Mouse (Mus musculus) Patski (cell line): ENCODE measurements around the gene Ppm1l. TPM values are rescaled to one million over a fixed set of nuclear protein-coding genes. Genes with fewer than 3 reads are reported as not detected.
"Not testable (repeated sequence)": the region's sequence is repeated elsewhere in the genome, so short reads cannot be mapped to it uniquely, and the experiment has no call there.

ENCODE experiments used
- ATAC-seq: fragments of 100-300 bp; one replicate; pipeline ENCODE4 v1.8.0; 2021
- CTCF ChIA-PET: fragments of 350-600 bp; sonication (Branson Sonifier 250); formaldehyde crosslinking; loops from one replicate; lab custom pipeline; 2022; ENCODE audit warnings: inconsistent platforms; lab: Charles Lee
- POLR2A ChIA-PET: fragments of 350-600 bp; sonication (Branson Sonifier 250); formaldehyde crosslinking; loops from one replicate; lab custom pipeline; 2022; ENCODE audit warnings: antibody characterized with exemption, inconsistent platforms; lab: Charles Lee
- DNase-seq: peaks from one replicate; pipeline ENCODE4 v3.0.0-alpha.2; 2011; ENCODE audit warnings: low read depth, low spot score
- H3K27me3 ChIP-seq: fragments of 371-371 bp; one replicate; pipeline ENCODE4 v1.5.1; 2021
- CTCF ChIP-seq: fragments of 100-300 bp; IDR thresholded peaks from one replicate; pipeline ENCODE4 v1.5.1; 2021
- in situ Hi-C: fragments of 300-500 bp; cut with MboI; formaldehyde crosslinking; loops from 3 replicates; pipeline ENCODE4 v1.11.1; 2018; ENCODE audit warnings: low pct_unique_long_range_greater_than_20kb, mixed read lengths
- polyA plus RNA-seq: library from polyadenylated mRNA; unstranded; gene quantifications from one replicate; pipeline ENCODE4 v1.2.3, GENCODE M21; 2021

The Ppm1l gene
- polyA plus RNA-seq, 1 experiment from 2014 or later = 21.9 TPM

DNA sequence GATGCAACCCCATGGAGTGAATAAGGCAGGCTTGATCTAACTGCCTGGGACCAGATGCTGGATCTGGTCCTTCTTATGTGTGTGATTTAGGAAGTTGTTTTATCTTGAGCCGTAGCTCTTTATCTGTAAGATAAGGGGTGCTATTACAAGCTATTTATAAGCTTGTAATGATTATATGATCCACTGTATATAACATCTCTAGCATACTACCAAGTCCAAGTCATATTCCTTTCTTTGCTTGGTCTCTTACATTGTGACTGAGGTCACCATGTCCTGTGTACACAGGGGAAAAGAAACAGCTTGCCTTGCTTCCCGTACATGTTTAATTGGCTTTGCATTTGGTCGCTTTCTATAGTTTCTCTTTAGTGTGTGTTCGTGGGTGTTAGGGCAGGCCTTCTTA lies 46.2 kb downstream of the Ppm1l start:
- H3K27me3 ChIP-seq = no peaks in the 10 kb centered on the region
- no peak for DNase-seq
- CTCF ChIA-PET = interaction anchor here (0.6 to 1.5 kb wide), 3 partner anchors 12 to 111 kb away, joined by 3 to 6 read pairs (median 3); no protein-coding TSS in a partner anchor
- in situ Hi-C loops = no loop called here
- POLR2A ChIA-PET = interaction anchor here (0.5 to 0.6 kb wide), 3 partner anchors 18 to 501 kb away, joined by 3 to 5 read pairs (median 3); no protein-coding TSS in a partner anchor
- TF ChIP-seq CTCF = no peak
- no peak for ATAC-seq

GRCm38 (mm10) chr3:69364151-69364550 lies 47.5 kb downstream of the Ppm1l start:
- H3K27me3 ChIP-seq = no peaks in the 10 kb centered on the region
- POLR2A ChIA-PET = no interaction called here
- CTCF ChIA-PET = interaction anchor here (1.7 kb wide), 1 partner anchor 14 kb away, joined by 4 read pairs; no protein-coding TSS in a partner anchor
- DNase-seq (no peak), ATAC-seq (no peak)
- no peak for TF ChIP-seq CTCF
- in situ Hi-C loops = no loop called here

- ChIA-PET POLR2A (no interaction called here), CTCF (no interaction called here)
- in situ Hi-C loops = no loop called here
- ATAC-seq = no peak
- DNase-seq = no peak
- H3K27me3 ChIP-seq = no peaks in the 10 kb centered on the region
- no peak for TF ChIP-seq CTCF
Observed at GRCm38 (mm10) chr3:69367916-69368315, 51.3 kb downstream of the Ppm1l start.

DNA sequence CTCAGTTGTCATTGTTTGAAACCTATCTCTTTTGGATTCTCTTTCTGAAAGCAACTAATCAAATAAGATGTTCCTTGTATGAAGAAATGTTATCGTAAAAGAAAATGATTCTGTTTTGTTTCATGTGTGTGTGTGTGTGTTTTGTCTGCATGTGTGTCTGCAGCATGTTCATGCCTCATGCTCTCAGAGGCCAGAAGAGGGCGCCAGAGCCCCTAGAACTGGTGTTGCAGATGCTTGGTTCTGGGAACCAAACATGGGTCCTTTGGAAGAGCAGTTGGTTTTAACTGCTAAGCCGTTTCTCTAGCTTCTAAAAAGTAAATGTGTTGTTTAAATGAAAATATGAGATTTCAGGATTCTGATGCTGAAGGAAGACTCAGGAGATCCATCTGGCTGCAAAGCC lies 56.1 kb downstream of the Ppm1l start:
- in situ Hi-C loops = no loop called here
- DNase-seq = no peak

DNA sequence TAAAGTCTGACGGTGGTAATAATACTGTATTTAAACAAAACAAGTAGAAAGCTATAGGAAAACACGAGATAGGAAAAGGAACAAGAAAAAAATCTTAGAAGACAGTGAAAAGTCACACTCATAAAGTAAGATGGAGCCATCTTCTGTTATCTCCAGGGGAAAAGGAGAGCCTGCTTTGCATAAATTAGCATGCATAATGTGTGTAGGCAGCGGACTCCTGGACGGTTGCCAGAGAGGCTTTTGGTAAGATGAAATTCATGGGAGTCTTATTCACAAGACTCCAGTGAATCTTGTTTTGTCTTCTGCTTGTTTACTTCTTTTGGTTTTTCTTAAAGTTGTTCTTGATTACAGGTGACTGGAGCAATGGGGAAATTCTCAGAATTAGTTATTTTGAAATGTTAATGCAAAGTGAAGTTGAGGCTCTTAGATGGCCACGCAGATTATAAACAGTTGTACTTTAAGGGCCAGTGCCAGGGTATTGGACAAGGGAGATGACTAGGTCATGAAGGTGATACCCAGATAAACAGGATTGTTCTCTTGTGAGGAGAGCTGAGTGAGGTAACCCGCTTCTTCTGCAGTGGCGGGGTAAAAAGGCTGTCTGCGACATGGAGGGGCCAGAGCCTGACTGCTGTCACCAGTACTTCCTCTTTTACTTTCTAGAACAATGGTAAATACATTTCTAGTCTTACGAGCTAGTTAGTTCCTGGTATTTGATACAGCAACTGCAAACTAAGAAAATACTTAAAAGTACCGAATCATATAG lies 57.1 kb downstream of the Ppm1l start:
- no peak for DNase-seq
- ATAC-seq = no peak
- in situ Hi-C loops = no loop called here
- POLR2A ChIA-PET = no interaction called here
- CTCF ChIA-PET = interaction anchor here (1.4 kb wide), 1 partner anchor 9 kb away, joined by 3 read pairs; no protein-coding TSS in a partner anchor
- TF ChIP-seq CTCF = no peak
- H3K27me3 ChIP-seq = no peaks in the 10 kb centered on the region

More for the DNA sequence above, 56.1 kb downstream of the Ppm1l start:
- ATAC-seq = no peak
- TF ChIP-seq CTCF = peak; percentile 53
- ChIA-PET POLR2A (no interaction called here), CTCF (interaction anchor here (1.0 to 1.2 kb wide), 2 partner anchors 9 to 21 kb away, joined by 3 read pairs; no protein-coding TSS in a partner anchor)
- H3K27me3 ChIP-seq = no peaks in the 10 kb centered on the region

DNA sequence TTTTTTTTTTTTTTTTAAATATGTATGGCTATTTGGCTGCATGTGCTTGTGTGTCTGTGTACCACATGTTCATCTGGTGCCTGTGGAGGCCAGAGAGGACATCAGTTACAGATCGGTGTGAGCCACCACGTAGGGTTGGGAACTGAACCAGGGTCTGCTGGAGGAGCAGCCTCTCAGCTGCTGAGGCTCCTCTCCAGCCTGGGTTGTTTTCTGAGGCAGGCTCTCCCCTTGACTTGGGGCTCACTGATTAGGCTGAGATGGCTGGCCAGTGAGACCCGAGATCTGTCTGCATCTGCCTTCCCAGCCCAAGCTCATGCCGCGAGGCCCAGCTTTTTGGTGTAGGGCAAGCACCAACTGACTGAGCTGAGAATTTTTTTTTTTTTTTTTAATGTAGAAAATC lies 57.9 kb downstream of the Ppm1l start:
- DNase-seq (no peak), ATAC-seq (no peak)
- POLR2A ChIA-PET = no interaction called here
- CTCF ChIA-PET = interaction anchor here (0.6 to 1.4 kb wide), 4 partner anchors 8 to 98 kb away, joined by 3 read pairs; no protein-coding TSS in a partner anchor
- in situ Hi-C loops = no loop called here
- H3K27me3 ChIP-seq = no peaks in the 10 kb centered on the region
- TF ChIP-seq CTCF = no peak

DNA sequence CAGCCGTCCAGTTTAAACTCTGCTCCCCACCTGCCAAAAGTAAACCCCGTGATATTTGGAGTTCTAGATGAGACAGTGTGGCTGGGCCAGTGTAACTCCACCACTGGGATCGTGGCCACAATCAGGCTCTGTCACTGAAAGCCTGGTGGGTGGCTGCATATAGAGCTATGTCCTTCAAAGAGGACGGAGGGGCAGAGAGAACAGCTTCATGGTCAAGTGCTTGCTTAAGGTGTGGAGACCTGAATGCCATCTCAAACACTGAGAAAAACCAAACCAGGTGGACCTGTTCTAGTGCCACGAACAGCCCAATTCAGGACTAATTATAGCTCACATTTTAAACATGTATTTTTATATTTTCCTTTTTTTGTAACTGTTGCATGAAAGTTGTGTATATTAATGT lies 58.3 kb downstream of the Ppm1l start:
- no peaks in the 10 kb centered on the region for H3K27me3 ChIP-seq
- POLR2A ChIA-PET = no interaction called here
- in situ Hi-C loops = no loop called here
- DNase-seq (no peak), ATAC-seq (no peak)
- CTCF ChIA-PET = interaction anchor here (0.6 to 1.3 kb wide), 3 partner anchors 11 to 97 kb away, joined by 3 read pairs; no protein-coding TSS in a partner anchor
- no peak for TF ChIP-seq CTCF

DNA sequence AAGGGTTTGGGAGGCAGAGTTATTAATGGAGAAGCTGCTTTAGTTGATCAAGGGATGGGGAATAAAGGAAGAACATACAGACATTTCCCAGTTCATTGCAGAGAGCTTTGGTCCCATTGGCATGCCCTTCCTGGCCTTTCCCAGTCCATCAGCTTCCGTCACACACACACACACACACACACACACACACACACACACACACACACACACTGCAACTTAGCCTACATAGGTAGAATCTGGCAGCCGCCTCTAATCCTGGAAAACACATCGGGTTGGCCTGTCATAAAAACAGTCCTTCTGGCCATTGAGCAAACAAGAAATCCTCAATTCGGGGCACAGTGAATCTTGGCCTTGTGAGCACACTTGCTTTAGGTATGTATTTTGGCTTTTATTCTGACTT lies 64.6 kb downstream of the Ppm1l start:
- no peak for DNase-seq
- ATAC-seq = no peak
- in situ Hi-C loops = no loop called here

GRCm38 (mm10) chr3:69391834-69392233 lies 75.2 kb downstream of the Ppm1l start:
- H3K27me3 ChIP-seq, DNase-seq, ATAC-seq, POLR2A ChIA-PET, in situ Hi-C loops: not testable (repeated sequence)
- CTCF ChIA-PET = interaction anchor here (0.8 kb wide), 1 partner anchor 21 kb away, joined by 3 read pairs; no protein-coding TSS in a partner anchor

More for the DNA sequence above, 64.6 kb downstream of the Ppm1l start:
- ChIA-PET POLR2A (interaction anchor here (0.6 to 0.7 kb wide), 2 partner anchors 14 to 18 kb away, joined by 3 read pairs; no protein-coding TSS in a partner anchor), CTCF (interaction anchor here (1.0 to 1.4 kb wide), 3 partner anchors 9 to 124 kb away, joined by 3 read pairs; no protein-coding TSS in a partner anchor)
- H3K27me3 ChIP-seq = no peaks in the 10 kb centered on the region
- no peak for TF ChIP-seq CTCF

DNA sequence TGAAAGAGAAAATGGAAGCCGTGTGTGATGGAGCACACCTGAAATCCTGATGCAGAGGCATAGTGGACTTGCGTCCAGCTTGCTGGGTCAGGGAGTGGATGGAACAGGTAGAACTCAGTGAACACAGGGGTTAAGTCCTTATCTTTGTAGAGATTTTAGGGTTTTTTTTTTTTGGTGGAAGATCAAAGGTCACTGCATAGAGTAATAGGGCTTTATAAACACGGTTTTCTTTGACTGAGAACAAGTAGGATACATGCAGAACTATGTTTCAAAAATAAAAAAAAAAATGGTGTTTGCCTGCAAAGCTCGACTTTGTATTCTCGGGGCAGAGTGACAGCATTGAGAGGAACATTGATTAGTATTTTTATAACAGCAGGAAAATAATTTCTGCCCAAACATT lies 75.6 kb downstream of the Ppm1l start:
- in situ Hi-C loops = no loop called here
- no peak for DNase-seq
- TF ChIP-seq CTCF = no peak
- CTCF ChIA-PET = interaction anchor here (0.8 kb wide), 1 partner anchor 21 kb away, joined by 3 read pairs; no protein-coding TSS in a partner anchor
- POLR2A ChIA-PET = no interaction called here
- no peaks in the 10 kb centered on the region for H3K27me3 ChIP-seq
- no peak for ATAC-seq

- no peak for DNase-seq
- POLR2A ChIA-PET = interaction anchor here (0.7 kb wide), 1 partner anchor 30 kb away, joined by 3 read pairs; no protein-coding TSS in a partner anchor
Observed at GRCm38 (mm10) chr3:69393079-69393478, 76.4 kb downstream of the Ppm1l start.

More at GRCm38 (mm10) chr3:69393079-69393478, 76.4 kb downstream of the Ppm1l start:
- CTCF ChIA-PET = interaction anchor here (1.2 kb wide), 1 partner anchor 83 kb away, joined by 3 read pairs; no protein-coding TSS in a partner anchor
- ATAC-seq = no peak
- in situ Hi-C loops = no loop called here
- no peaks in the 10 kb centered on the region for H3K27me3 ChIP-seq
- no peak for TF ChIP-seq CTCF
